Mouse (Mus musculus): Measurements from ENCODE around the gene Twf1.

- TF ChIP-seq POLR2A (IDR thresholded peaks at IDR 0.05; ENCODE audit: low read depth, low read length) (no peak), CTCF (IDR thresholded peaks at IDR 0.05; ENCODE audit: extremely low read depth, insufficient read depth, insufficient read length, insufficient replicate concordance) (no peak)
Measured at GRCm38 (mm10) chr15:94590083-94590482, 394 bp upstream of the Twf1 start.
